Mouse (Mus musculus) C2C12 (cell line): ENCODE measurements at regions not wholly inside any gene's neighbourhood (a gene's known extent, or its start where the extent isn't known, plus 50 kb on each side); places are given as distances from the start of the nearest gene placed in this dataset.

Experiments used
- H3K27me3 ChIP-seq: one replicate; pipeline ENCODE4 v1.6.1; 2011; ENCODE audit not compliant: control insufficient read depth, insufficient read depth, insufficient read length
- H3K36me3 ChIP-seq: one replicate; pipeline ENCODE4 v1.6.1; 2011; ENCODE audit not compliant: control insufficient read depth, insufficient read depth
- H3K4me3 ChIP-seq: one replicate; pipeline ENCODE4 v1.5.1; 2011; ENCODE audit warnings: mild to moderate bottlenecking, control low read depth; ENCODE audit not compliant: poor library complexity, insufficient read depth, severe bottlenecking
- H3K79me2 ChIP-seq: one replicate; pipeline ENCODE4 v1.6.1; 2011; ENCODE audit not compliant: control insufficient read depth, insufficient read depth
- H3K79me3 ChIP-seq: one replicate; pipeline ENCODE4 v1.6.1; 2011; ENCODE audit warnings: low read depth, control low read depth
- H3ac ChIP-seq: one replicate; pipeline ENCODE3; 2011; ENCODE audit warnings: low read depth; ENCODE audit not compliant: control insufficient read depth, insufficient read length
- CEBPB ChIP-seq: IDR thresholded peaks from one replicate; pipeline ENCODE4 v1.6.1; 2011; ENCODE audit warnings: low read depth, mild to moderate bottlenecking, control low read depth, moderate library complexity
- CTCF ChIP-seq: IDR thresholded peaks from one replicate; pipeline ENCODE4 v1.5.1; 2011; ENCODE audit not compliant: control insufficient read depth, insufficient read depth, insufficient read length
- FOSL1 ChIP-seq: IDR thresholded peaks from one replicate; pipeline ENCODE4 v1.8.0; 2011; ENCODE audit warnings: mild to moderate bottlenecking, low read length; ENCODE audit not compliant: poor library complexity, insufficient read depth, severe bottlenecking
- MAX ChIP-seq: IDR thresholded peaks from one replicate; pipeline ENCODE4 v1.6.1; 2011; ENCODE audit warnings: mild to moderate bottlenecking, control low read depth
- MYOD1 ChIP-seq: IDR thresholded peaks from one replicate; pipeline ENCODE4 v1.6.1; 2011; ENCODE audit warnings: low read depth; ENCODE audit not compliant: control insufficient read depth, insufficient read length
- MYOG ChIP-seq: IDR thresholded peaks from one replicate; pipeline ENCODE4 v1.6.1; 2011; ENCODE audit not compliant: control insufficient read depth, insufficient read length; ENCODE audit errors: extremely low read depth
- USF1 ChIP-seq: IDR thresholded peaks from one replicate; pipeline ENCODE4 v1.6.1; 2011; ENCODE audit warnings: low read depth, mild to moderate bottlenecking, control low read depth, moderate library complexity

DNA sequence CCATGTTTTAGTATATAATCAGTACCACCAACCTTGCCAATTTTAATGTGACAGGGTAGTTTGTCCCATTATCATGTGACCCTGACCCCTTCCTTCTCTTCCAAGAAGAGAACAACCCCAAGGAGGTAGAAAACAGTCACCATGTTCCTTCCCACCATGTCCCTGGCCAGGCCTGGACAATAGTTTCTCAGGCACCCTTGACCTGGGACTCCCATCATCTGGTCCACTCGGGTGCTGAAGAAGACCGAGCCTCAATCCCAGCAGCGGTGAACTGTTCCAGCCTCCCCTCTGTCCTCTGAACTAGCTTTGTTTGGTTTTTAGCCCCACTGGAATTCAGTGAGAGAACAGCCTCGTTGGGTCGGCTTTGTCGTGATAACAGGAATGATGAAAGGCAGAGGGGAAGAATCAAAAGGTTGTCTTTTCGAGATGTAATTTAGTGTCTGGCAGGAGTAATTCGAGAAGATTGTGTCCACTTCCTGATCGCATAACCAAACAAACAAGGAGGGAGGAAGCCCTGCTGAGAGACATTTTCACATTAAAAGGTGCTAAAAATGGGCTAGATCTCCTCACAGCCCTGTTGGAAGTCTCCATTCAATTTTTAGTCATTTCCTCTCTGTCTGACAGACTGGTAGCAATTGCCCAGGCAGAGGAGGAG lies 77.2 kb downstream of the Barhl2 start:
- no peak for TF ChIP-seq FOSL1
- no peak for TF ChIP-seq MYOG
- TF ChIP-seq CTCF, result no peak
- TF ChIP-seq CEBPB, result no peak
- no peak for TF ChIP-seq MYOD1
- no peak for TF ChIP-seq MAX
- no peak for TF ChIP-seq USF1
- no peaks in the 10 kb centered on the region for H3K79me3 ChIP-seq

DNA sequence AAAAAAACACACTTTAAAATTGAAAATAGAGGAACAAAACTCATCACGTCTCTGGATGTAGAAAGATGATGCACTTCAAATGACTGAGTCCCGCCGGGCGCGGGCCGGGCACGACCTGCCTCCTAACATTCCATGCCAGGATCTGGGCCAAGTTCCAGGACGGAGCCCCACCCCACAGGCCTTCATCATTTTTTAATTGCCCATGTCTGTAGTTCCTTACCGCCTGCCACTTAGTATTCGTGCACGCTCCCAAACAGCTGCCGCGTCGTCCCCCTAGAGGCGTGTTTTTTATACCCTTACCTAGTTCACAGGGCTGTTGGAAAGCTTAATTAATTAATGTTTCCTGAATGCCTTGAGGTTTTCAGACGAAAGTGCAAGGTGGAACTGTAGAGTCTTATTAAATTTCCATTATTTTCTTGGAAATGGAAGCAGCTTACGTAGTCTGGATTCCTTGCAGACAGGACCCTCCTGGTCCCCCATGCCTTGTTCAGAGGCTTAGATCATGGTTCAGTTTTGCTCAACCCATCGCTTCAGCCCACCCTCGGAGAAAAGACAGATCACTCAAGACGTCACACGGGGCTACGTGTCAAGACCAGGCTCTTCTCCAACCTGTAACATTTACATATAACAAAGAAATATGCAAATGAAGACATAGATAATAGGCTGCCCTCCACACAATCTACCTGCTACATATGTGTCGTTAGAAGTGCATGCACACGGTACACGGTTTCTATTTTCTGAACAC lies 81.0 kb downstream of the Barhl2 start:
- no peak overlapping the region for H3K4me3 ChIP-seq
- H3K79me2 ChIP-seq, result no peaks in the 10 kb centered on the region
- no peaks in the 10 kb centered on the region for H3K79me3 ChIP-seq
- H3K27me3 ChIP-seq, result no peaks in the 10 kb centered on the region
- no peak overlapping the region for H3ac ChIP-seq
- no peaks in the 10 kb centered on the region for H3K36me3 ChIP-seq
- TF ChIP-seq CEBPB, result no peak
- TF ChIP-seq CTCF, result no peak
- no peak for TF ChIP-seq MAX
- TF ChIP-seq FOSL1, result no peak
- TF ChIP-seq MYOG, result no peak
- TF ChIP-seq USF1, result no peak
- no peak for TF ChIP-seq MYOD1

More for the DNA sequence above, 77.2 kb downstream of the Barhl2 start:
- no peak overlapping the region for H3K4me3 ChIP-seq
- no peak overlapping the region for H3ac ChIP-seq
- H3K27me3 ChIP-seq, result no peaks in the 10 kb centered on the region
- no peaks in the 10 kb centered on the region for H3K36me3 ChIP-seq
- H3K79me2 ChIP-seq, result no peaks in the 10 kb centered on the region

DNA sequence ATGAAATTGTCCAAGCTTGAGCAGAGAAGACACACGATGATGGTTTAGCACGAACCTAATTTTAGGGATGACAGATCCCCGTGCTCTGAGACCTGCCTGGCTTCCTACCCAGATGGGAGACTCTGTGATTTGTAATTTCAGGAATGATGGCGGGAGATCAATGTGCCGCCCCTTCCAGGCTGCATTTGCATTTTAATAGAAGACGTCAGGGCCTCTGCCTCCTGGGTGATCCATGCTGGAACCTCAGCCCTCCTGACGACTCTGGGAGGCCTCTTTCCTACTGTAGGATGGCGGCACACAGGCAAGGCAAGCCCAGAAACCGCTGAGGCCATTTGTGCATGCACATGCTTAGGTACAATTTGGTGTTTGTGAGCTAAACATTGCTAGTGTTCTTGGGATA lies 90.1 kb downstream of the Barhl2 start:
- TF ChIP-seq CEBPB, result no peak
- no peak for TF ChIP-seq FOSL1
- TF ChIP-seq MYOG, result no peak
- TF ChIP-seq CTCF, result no peak
- no peak for TF ChIP-seq MAX
- TF ChIP-seq MYOD1, result no peak
- no peak for TF ChIP-seq USF1
- no peak overlapping the region for H3K4me3 ChIP-seq

DNA sequence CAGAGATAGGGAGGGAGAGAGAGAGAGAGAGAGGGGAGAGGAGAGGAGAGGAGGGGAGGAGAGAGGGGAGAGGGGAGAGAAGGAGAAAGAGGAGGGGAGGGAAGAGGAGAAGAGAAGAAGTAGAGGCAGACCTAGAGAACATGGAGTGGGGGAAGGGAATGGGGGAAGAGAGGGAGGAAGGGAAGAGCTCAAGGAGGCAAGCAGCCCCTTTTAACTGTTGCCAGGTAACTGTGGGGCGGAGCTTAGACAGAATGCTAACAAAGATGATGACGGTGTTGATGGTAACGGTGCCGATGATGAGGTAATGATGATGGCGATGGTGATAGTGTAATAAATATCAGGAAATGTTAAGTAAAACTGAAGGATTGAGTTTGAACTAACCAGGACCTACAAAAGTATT lies 90.7 kb downstream of the Barhl2 start:
- no peak for TF ChIP-seq MYOG
- TF ChIP-seq MYOD1, result no peak
- TF ChIP-seq CEBPB, result no peak
- TF ChIP-seq FOSL1, result no peak
- TF ChIP-seq MAX, result no peak
- no peak for TF ChIP-seq USF1
- TF ChIP-seq CTCF, result no peak
- H3K36me3 ChIP-seq, result no peaks in the 10 kb centered on the region
- no peaks in the 10 kb centered on the region for H3K27me3 ChIP-seq
- H3K79me3 ChIP-seq, result no peaks in the 10 kb centered on the region
- H3ac ChIP-seq, result no peak overlapping the region
- H3K79me2 ChIP-seq, result no peaks in the 10 kb centered on the region
- no peak overlapping the region for H3K4me3 ChIP-seq

More for the DNA sequence above, 90.1 kb downstream of the Barhl2 start:
- Histone ChIP-seq H3ac (no peak overlapping the region), H3K79me3 (no peaks in the 10 kb centered on the region), H3K36me3 (no peaks in the 10 kb centered on the region), H3K79me2 (no peaks in the 10 kb centered on the region), H3K27me3 (no peaks in the 10 kb centered on the region)

DNA sequence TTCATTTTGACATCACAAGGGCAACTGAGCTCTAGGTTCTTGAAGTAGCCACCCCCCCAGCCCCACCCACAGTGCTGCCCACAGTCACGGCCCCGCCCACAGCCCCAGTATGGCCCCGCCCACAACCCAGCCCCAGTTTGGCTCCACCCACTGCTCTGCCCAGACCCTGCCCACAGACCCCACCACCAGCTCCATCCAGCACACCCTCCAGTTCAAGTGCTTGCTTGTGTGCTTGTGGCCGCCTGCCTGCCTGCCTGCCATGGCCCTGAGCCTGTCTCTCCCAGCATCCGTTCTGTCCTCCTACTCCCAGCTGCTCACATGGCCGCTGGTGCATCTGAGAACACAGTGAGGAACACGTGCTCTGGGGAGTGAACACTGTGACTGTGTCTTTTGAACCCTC lies 92.0 kb downstream of the Barhl2 start:
- TF ChIP-seq MAX (no peak), CEBPB (no peak)
- H3K79me3 ChIP-seq, result no peaks in the 10 kb centered on the region
- no peaks in the 10 kb centered on the region for H3K36me3 ChIP-seq
- no peak overlapping the region for H3K4me3 ChIP-seq
- no peaks in the 10 kb centered on the region for H3K27me3 ChIP-seq
- no peak overlapping the region for H3ac ChIP-seq
- no peaks in the 10 kb centered on the region for H3K79me2 ChIP-seq

DNA sequence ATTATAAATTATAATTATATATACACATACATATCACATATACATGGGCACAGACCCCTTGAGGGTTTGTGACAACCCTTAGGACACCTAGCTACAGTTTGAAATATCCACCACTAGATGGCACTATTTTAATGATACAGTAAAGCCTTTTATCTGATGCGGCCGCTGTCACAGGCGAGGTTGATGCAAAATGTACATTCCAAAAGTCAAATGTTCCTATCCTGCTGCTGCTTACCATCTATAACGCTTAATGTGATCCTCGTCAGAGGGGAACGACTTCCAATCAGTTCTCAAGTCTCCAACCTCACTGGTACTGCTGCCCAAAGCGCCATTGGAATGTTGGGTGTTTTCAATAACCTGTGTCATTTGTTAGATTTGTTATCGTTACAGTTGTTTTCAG lies 92.9 kb downstream of the Barhl2 start:
- H3ac ChIP-seq, result no peak overlapping the region
- TF ChIP-seq USF1 (no peak), MAX (no peak), CTCF (no peak), MYOG (no peak), MYOD1 (no peak), CEBPB (no peak), FOSL1 (no peak)
- no peaks in the 10 kb centered on the region for H3K27me3 ChIP-seq
- no peak overlapping the region for H3K4me3 ChIP-seq
- H3K79me2 ChIP-seq, result no peaks in the 10 kb centered on the region
- no peaks in the 10 kb centered on the region for H3K79me3 ChIP-seq
- no peaks in the 10 kb centered on the region for H3K36me3 ChIP-seq
